Mouse (Mus musculus): ENCODE data around the gene Phospho1. TPM values are rescaled to one million over a fixed set of nuclear protein-coding genes. Genes with fewer than 3 reads are reported as not detected.
A peak's percentile ranks its signal among the peaks of the same experiment; 100 is the strongest.

The Phospho1 gene
- polyA plus RNA-seq, 1 experiment: 278 TPM

- no peak for TF ChIP-seq POLR2A (IDR thresholded peaks at IDR 0.05; ENCODE audit: low read depth, low read length)
- no peak for TF ChIP-seq CTCF (IDR thresholded peaks at IDR 0.05; ENCODE audit: extremely low read depth, insufficient read length, insufficient replicate concordance, low read depth, low read length)
- 79% methylated on average over 5 of the region's 5 CpGs for WGBS
- Histone ChIP-seq H3K27ac (ENCODE audit: insufficient read depth, low read depth, low read length) (peak overlapping the region; percentile 54), H3K27me3 (ENCODE audit: control insufficient read depth, insufficient read depth, low read length) (no peaks in the 10 kb centered on the region), H3K36me3 (ENCODE audit: control insufficient read depth, insufficient read depth, low read length) (no peaks in the 10 kb centered on the region), H3K4me1 (ENCODE audit: control insufficient read depth, insufficient read depth, insufficient read length, low read length) (peaks cover 8% of the 10 kb centered on the region), H3K4me3 (ENCODE audit: low read depth, low read length) (peak overlapping the region; percentile 33)
Observed at GRCm38 (mm10) chr11:95842953-95843352, 18.7 kb downstream of the Phospho1 start.

GRCm38 (mm10) chr11:95843421-95843950 is 19.2 kb downstream of the Phospho1 start:
- Histone ChIP-seq H3K4me3 (ENCODE audit: low read depth, low read length) (peak overlapping the region; percentile 22), H3K27ac (ENCODE audit: insufficient read depth, low read depth, low read length) (peak overlapping the region; percentile 17), H3K4me1 (ENCODE audit: control insufficient read depth, insufficient read depth, insufficient read length, low read length) (peaks cover 5% of the 10 kb centered on the region), H3K36me3 (ENCODE audit: control insufficient read depth, insufficient read depth, low read length) (no peaks in the 10 kb centered on the region), H3K27me3 (ENCODE audit: control insufficient read depth, insufficient read depth, low read length) (no peaks in the 10 kb centered on the region)
- TF ChIP-seq CTCF (IDR thresholded peaks at IDR 0.05; ENCODE audit: extremely low read depth, insufficient read length, insufficient replicate concordance, low read depth, low read length): no peak
- TF ChIP-seq POLR2A (IDR thresholded peaks at IDR 0.05; ENCODE audit: low read depth, low read length): no peak
- 65% methylated on average over 6 of the region's 6 CpGs for WGBS

- WGBS: 60% methylated on average over 4 of the region's 4 CpGs
- Histone ChIP-seq H3K27me3 (ENCODE audit: control insufficient read depth, insufficient read depth, low read length) (no peaks in the 10 kb centered on the region), H3K27ac (ENCODE audit: insufficient read depth, low read depth, low read length) (no peak overlapping the region), H3K36me3 (ENCODE audit: control insufficient read depth, insufficient read depth, low read length) (no peaks in the 10 kb centered on the region), H3K4me3 (ENCODE audit: low read depth, low read length) (no peak overlapping the region), H3K4me1 (ENCODE audit: control insufficient read depth, insufficient read depth, insufficient read length, low read length) (peaks cover 4% of the 10 kb centered on the region)
- TF ChIP-seq POLR2A (IDR thresholded peaks at IDR 0.05; ENCODE audit: low read depth, low read length) (no peak), CTCF (IDR thresholded peaks at IDR 0.05; ENCODE audit: extremely low read depth, insufficient read length, insufficient replicate concordance, low read depth, low read length) (no peak)
Observed at GRCm38 (mm10) chr11:95844935-95845334, 20.6 kb downstream of the Phospho1 start.

- Histone ChIP-seq H3K4me1 (ENCODE audit: control insufficient read depth, insufficient read depth, insufficient read length, low read length) (peaks cover 2% of the 10 kb centered on the region; the same call in 1 of the 2 replicates), H3K4me3 (ENCODE audit: low read depth, low read length) (no peak overlapping the region), H3K36me3 (ENCODE audit: control insufficient read depth, insufficient read depth, low read length) (no peaks in the 10 kb centered on the region), H3K27me3 (ENCODE audit: control insufficient read depth, insufficient read depth, low read length) (no peaks in the 10 kb centered on the region), H3K27ac (ENCODE audit: insufficient read depth, low read depth, low read length) (no peak overlapping the region)
- WGBS: 76% methylated on average over 2 of the region's 2 CpGs
- no peak for TF ChIP-seq POLR2A (IDR thresholded peaks at IDR 0.05; ENCODE audit: low read depth, low read length)
Observed at GRCm38 (mm10) chr11:95850898-95851297, 26.6 kb downstream of the Phospho1 start.

GRCm38 (mm10) chr11:95853684-95854083 is 29.4 kb downstream of the Phospho1 start:
- no peak overlapping the region for H3K4me3 ChIP-seq (ENCODE audit: low read depth, low read length)
- no peaks in the 10 kb centered on the region for H3K27me3 ChIP-seq (ENCODE audit: control insufficient read depth, insufficient read depth, low read length)
- H3K36me3 ChIP-seq (ENCODE audit: control insufficient read depth, insufficient read depth, low read length): no peaks in the 10 kb centered on the region
- 32% methylated on average over 5 of the region's 5 CpGs for WGBS
- H3K27ac ChIP-seq (ENCODE audit: insufficient read depth, low read depth, low read length): no peak overlapping the region
- peak; percentile 85; the same call in 1 of the 2 replicates for TF ChIP-seq CTCF (IDR thresholded peaks at IDR 0.05; ENCODE audit: extremely low read depth, insufficient read length, insufficient replicate concordance, low read depth, low read length)
- TF ChIP-seq POLR2A (IDR thresholded peaks at IDR 0.05; ENCODE audit: low read depth, low read length): no peak
- H3K4me1 ChIP-seq (ENCODE audit: control insufficient read depth, insufficient read depth, insufficient read length, low read length): no peaks in the 10 kb centered on the region

- Histone ChIP-seq H3K4me1 (ENCODE audit: control insufficient read depth, insufficient read depth, insufficient read length, low read length) (no peaks in the 10 kb centered on the region; the same call in 1 of the 2 replicates), H3K36me3 (ENCODE audit: control insufficient read depth, insufficient read depth, low read length) (no peaks in the 10 kb centered on the region), H3K4me3 (ENCODE audit: low read depth, low read length) (no peak overlapping the region), H3K27ac (ENCODE audit: insufficient read depth, low read depth, low read length) (no peak overlapping the region), H3K27me3 (ENCODE audit: control insufficient read depth, insufficient read depth, low read length) (no peaks in the 10 kb centered on the region)
- 92% methylated on average over 4 of the region's 4 CpGs for WGBS
- TF ChIP-seq CTCF (IDR thresholded peaks at IDR 0.05; ENCODE audit: extremely low read depth, insufficient read length, insufficient replicate concordance, low read depth, low read length) (no peak), POLR2A (IDR thresholded peaks at IDR 0.05; ENCODE audit: low read depth, low read length) (no peak)
Observed at GRCm38 (mm10) chr11:95857306-95857705, 33.0 kb downstream of the Phospho1 start.

- TF ChIP-seq CTCF (IDR thresholded peaks at IDR 0.05; ENCODE audit: extremely low read depth, insufficient read length, insufficient replicate concordance, low read depth, low read length) (no peak), POLR2A (IDR thresholded peaks at IDR 0.05; ENCODE audit: low read depth, low read length) (no peak)
- no peaks in the 10 kb centered on the region for H3K36me3 ChIP-seq (ENCODE audit: control insufficient read depth, insufficient read depth, low read length)
- 22% methylated on average over 21 of the region's 21 CpGs for WGBS
- peak overlapping the region; percentile 56 for H3K27ac ChIP-seq (ENCODE audit: insufficient read depth, low read depth, low read length)
- peak overlapping the region; percentile 80 for H3K4me3 ChIP-seq (ENCODE audit: low read depth, low read length)
- H3K27me3 ChIP-seq (ENCODE audit: control insufficient read depth, insufficient read depth, low read length): no peaks in the 10 kb centered on the region
- H3K4me1 ChIP-seq (ENCODE audit: control insufficient read depth, insufficient read depth, insufficient read length, low read length): no peaks in the 10 kb centered on the region; the same call in 1 of the 2 replicates
Observed at GRCm38 (mm10) chr11:95857716-95858527, 33.6 kb downstream of the Phospho1 start.

Data from small intestine, adult 2 months (tissue).